Mouse (Mus musculus) forebrain, embryonic 11.5 days (tissue): Measurements from ENCODE around the gene Tff1. TPM values are rescaled to one million over a fixed set of nuclear protein-coding genes. Genes with fewer than 3 reads are reported as not detected.

Experiments
- ATAC-seq: fragments of 200-750 bp; cut with Nextera tagmentation; replicated peaks from 2 replicates; pipeline ENCODE4 v1.8.0; 2017; ENCODE audit warnings: moderate TSS enrichment; ENCODE audit not compliant: low FRiP score
- DNase-seq: peaks from one replicate; pipeline ENCODE4 v3.0.0-alpha.2; 2017; ENCODE audit warnings: low spot score
- H3K27ac ChIP-seq: fragments of 300-500 bp; sonication (generic); 2 replicates; pipeline ENCODE4 v1.5.1; 2014; ENCODE audit warnings: low read depth, low read length
- H3K27me3 ChIP-seq: fragments of 300-500 bp; sonication (generic); 2 replicates; pipeline ENCODE4 v1.6.1; 2014; ENCODE audit warnings: mild to moderate bottlenecking, low read length, mixed read lengths; ENCODE audit not compliant: control insufficient read depth, insufficient read depth
- H3K36me3 ChIP-seq: fragments of 300-500 bp; sonication (generic); 2 replicates; pipeline ENCODE4 v1.6.1; 2014; ENCODE audit warnings: mild to moderate bottlenecking, low read length, moderate library complexity, mixed read lengths; ENCODE audit not compliant: control insufficient read depth, insufficient read depth
- H3K4me1 ChIP-seq: fragments of 300-500 bp; sonication (generic); replicated peaks from 2 replicates; pipeline ENCODE4 v1.6.1; 2014; ENCODE audit warnings: low read length, mixed read lengths; ENCODE audit not compliant: control insufficient read depth, insufficient read depth
- H3K4me2 ChIP-seq: fragments of 300-500 bp; sonication (generic); 2 replicates; pipeline ENCODE4 v1.6.1; 2014; ENCODE audit warnings: low read depth, mild to moderate bottlenecking, low read length, moderate library complexity, mixed read lengths; ENCODE audit not compliant: severe bottlenecking
- H3K4me3 ChIP-seq: fragments of 300-500 bp; sonication (generic); 2 replicates; pipeline ENCODE4 v1.5.1; 2014; ENCODE audit warnings: low read depth, low read length
- H3K9ac ChIP-seq: fragments of 300-500 bp; sonication (generic); 2 replicates; pipeline ENCODE4 v1.6.1; 2014; ENCODE audit warnings: low read length
- H3K9me3 ChIP-seq: fragments of 300-500 bp; sonication (generic); 2 replicates; pipeline ENCODE4 v1.6.1; 2016; ENCODE audit warnings: low read length, mixed read lengths; ENCODE audit not compliant: control insufficient read depth
- WGBS: fragments of 180-500 bp; shearing (Covaris S2); extraction: QIAGEN DNeasy Blood & Tissue Kit; methylation state at CpG from one replicate; pipeline ENCODE4 v1.1.7; 2014; 5-methylcytosine and 5-hydroxymethylcytosine counted together
- polyA plus RNA-seq: library from polyadenylated mRNA; unstranded; fragments of >200 nt; fragmentation: Nextera tagmentation; extraction: Ambion mirVana; gene quantifications from 2 replicates; pipeline ENCODE4 v1.2.1, GENCODE M21; 2014

The Tff1 gene
- polyA plus RNA-seq, 1 experiment from 2014 or later = not detected

DNA sequence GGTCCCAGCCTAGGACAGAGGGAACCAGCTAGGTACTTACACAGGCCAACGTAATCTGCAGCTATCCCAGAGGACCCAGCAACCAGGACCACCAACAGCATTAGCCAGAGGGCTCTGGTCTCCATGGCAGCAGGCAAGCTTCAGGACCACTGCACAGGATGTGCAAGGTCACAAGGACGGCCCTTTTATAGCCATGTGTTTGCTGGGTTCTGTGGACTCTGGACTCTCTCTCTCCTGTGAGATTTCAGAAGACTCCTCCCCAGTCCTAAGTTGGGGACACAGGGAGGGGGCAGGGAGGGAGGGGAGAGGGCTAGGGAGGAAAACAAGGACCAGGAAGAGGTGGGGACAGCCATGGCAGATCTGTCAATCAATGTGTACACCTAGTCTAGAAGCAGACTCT is 35.6 kb downstream of the Tff1 start, which contains the start of gene Tff3:
Gene Tff3, minus strand, starts transcription at position 195 of the 400 bp plus-strand sequence.
- Histone ChIP-seq H3K4me3 (no peak within 1 kb of the TSS), H3K27ac (no peak within 1 kb of the TSS), H3K9me3 (no peaks in the 10 kb centered on the region), H3K4me2 (no peak within 1 kb of the TSS), H3K9ac (no peak within 1 kb of the TSS), H3K4me1 (no peaks in the 10 kb centered on the region; the same call in 1 of the 2 replicates), H3K27me3 (no peaks in the 10 kb centered on the region), H3K36me3 (no peaks in the 10 kb centered on the region)
- ATAC-seq (no peak), DNase-seq (no peak)
- 22% methylated on average over 2 of the region's 2 CpGs for WGBS

DNA sequence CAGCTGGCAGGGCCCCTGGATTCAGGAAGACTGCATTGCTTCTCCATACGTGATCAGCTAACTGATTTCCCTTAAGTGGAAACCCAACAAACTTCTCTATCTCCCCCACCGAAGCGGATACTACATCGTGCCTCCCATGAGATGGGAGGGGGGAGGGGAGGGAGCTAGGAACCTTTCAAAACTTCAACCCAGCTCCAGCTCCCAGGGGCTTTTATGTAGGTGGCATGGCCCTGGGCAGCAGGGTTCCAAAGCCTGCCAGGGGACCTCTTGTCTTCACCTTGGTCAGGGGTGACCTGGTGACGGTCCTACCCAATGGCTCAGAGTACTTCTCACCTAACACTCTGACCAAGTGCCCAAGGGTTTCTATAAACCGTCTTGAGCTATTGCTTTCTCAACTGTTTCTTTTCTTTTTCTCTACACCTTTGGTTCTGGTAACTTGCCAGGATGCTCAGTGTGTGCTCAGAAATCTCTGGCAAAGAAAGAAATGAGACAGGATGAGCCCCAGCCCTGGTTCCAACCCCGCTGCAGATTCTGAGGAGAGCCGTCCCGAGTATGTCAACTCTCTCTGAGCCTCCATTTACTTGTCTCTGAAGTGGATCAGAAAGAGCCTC is 36.3 kb downstream of the Tff1 start:
- H3K27ac ChIP-seq = no peak overlapping the region
- ATAC-seq (no peak), DNase-seq (no peak)
- H3K9ac ChIP-seq = no peak overlapping the region
- H3K27me3 ChIP-seq = no peaks in the 10 kb centered on the region
- no peak overlapping the region for H3K4me2 ChIP-seq
- H3K4me3 ChIP-seq = no peak overlapping the region
- no peaks in the 10 kb centered on the region; the same call in 1 of the 2 replicates for H3K4me1 ChIP-seq
- 88% methylated on average over 9 of the region's 9 CpGs for WGBS
- no peaks in the 10 kb centered on the region for H3K9me3 ChIP-seq
- no peaks in the 10 kb centered on the region for H3K36me3 ChIP-seq

DNA sequence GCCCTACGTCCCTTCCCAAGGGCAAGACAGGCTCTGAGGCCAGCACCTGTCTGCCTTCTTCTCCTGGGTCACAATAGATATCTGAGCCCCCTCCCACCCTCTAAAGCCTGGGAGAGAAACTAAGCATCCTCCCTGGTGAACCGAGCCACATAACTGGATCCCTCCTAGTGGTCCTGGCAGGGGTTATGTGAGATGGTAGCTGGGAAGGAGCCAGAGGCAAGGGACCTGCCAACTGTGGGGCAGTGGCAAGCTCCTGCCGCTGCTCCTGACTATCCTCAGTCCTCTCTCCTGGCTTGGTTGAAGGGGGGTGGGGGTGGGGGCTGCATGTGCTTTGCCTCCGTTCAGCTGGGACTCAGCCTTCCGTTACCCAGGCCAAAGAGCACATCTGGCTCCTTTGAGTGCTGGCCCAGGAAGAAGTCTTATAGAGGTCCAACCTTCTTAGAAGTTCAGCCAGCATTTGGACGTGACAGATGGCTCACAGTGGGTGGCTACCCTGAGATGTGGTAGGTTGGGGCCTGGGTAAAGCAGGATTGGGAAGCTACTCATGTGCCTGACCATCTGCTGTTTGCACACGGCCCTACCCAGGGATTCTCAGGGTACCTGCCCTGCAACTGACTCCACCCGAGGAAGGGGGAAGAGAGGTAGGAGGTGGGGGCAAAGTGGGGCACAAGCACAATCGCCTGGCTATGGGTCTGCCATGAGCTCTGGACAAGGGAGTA is 39.4 kb downstream of the Tff1 start:
- Histone ChIP-seq H3K9ac (no peak overlapping the region), H3K36me3 (no peaks in the 10 kb centered on the region), H3K4me1 (no peaks in the 10 kb centered on the region; the same call in 1 of the 2 replicates), H3K27ac (no peak overlapping the region), H3K4me2 (no peak overlapping the region), H3K4me3 (no peak overlapping the region), H3K9me3 (no peaks in the 10 kb centered on the region), H3K27me3 (no peaks in the 10 kb centered on the region)
- 0 out of 2 replicates have a peak, but pooled peaks have one; percentile 30 for ATAC-seq
- DNase-seq = no peak
- WGBS = 57% methylated on average over 9 of the region's 9 CpGs

DNA sequence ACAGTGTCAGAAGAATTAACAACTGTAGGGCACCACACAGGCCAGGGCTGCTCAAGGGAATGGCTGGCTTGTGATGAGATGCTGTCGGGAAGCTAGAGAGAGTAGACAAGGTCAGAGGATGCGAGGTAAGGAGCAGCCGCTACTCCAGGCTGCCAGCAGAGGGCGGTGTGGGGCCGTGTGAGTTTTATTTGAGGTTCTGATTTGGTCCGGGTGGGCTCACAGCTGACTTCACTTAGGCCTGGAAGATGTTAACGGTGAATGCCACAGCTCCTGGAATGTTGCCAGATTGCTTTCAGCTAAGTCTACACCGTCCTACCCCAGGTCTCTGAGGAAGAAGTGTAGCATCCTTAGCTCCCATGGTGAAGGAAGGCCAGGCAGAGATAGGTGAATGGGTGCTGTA is 43.1 kb downstream of the Tff1 start:
- DNase-seq = peak; percentile 89
- WGBS = 13% methylated on average over 8 of the region's 8 CpGs
- no peak overlapping the region for H3K27ac ChIP-seq
- no peak overlapping the region for H3K4me2 ChIP-seq
- no peak for ATAC-seq
- H3K9ac ChIP-seq = no peak overlapping the region
- no peaks in the 10 kb centered on the region for H3K27me3 ChIP-seq
- H3K4me3 ChIP-seq = no peak overlapping the region
- no peaks in the 10 kb centered on the region for H3K36me3 ChIP-seq
- peaks cover 3% of the 10 kb centered on the region; the same call in 1 of the 2 replicates for H3K4me1 ChIP-seq
- no peaks in the 10 kb centered on the region for H3K9me3 ChIP-seq

DNA sequence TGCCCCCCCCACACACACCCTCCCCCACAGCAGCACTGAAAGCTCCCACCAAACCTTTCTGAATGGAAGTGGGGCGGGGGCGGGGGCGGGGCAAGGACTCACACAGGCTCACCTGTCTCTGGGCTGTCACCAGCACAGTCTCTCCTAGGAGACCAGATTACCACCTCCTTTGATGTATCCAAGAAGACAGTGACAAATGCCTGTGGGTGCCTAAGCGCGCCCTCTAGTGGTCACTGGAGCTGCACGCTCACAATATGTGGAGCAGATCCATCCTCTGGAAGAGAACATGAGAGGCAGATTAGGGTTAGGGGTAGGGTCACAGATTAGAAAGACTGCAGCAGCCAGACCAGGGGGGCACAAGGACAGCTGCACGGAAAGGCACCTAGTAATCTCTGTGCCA is 45.6 kb downstream of the Tff1 start:
- Histone ChIP-seq H3K4me1 (0 out of 2 replicates have a peak, but pooled peaks cover 3% of the 10 kb centered on the region), H3K27me3 (no peaks in the 10 kb centered on the region), H3K9ac (no peak overlapping the region), H3K4me3 (no peak overlapping the region), H3K4me2 (no peak overlapping the region), H3K9me3 (no peaks in the 10 kb centered on the region), H3K27ac (no peak overlapping the region), H3K36me3 (no peaks in the 10 kb centered on the region)
- DNase-seq = peak; percentile 91
- ATAC-seq = peak; percentile 44; the same call in 1 of the 2 replicates
- 4% methylated on average over 7 of the region's 7 CpGs for WGBS

DNA sequence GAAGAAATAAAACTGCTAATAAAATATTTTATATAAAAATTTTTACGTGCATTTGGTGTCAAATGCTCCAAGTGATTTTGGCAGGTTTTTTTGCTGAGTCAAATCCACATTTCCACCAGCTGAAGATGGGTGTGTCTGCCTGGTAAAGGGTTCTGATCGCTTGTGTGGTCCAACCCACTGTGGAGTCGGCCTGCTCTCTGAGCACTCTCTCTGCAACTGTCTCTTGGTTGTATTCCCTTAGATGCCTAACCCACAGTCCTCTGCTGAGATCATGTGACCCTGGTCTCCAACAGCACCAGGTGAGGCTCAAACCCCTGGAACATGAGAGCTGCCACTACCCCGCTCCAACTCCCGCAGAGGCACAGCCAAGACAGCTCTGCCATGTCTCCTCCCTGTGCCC is 47.1 kb downstream of the Tff1 start:
- WGBS = 85% methylated on average over 5 of the region's 5 CpGs
- Histone ChIP-seq H3K27ac (no peak overlapping the region), H3K27me3 (no peaks in the 10 kb centered on the region), H3K4me3 (no peak overlapping the region), H3K9me3 (no peaks in the 10 kb centered on the region), H3K4me1 (peaks cover 11% of the 10 kb centered on the region), H3K36me3 (no peaks in the 10 kb centered on the region), H3K9ac (no peak overlapping the region), H3K4me2 (no peak overlapping the region)
- ATAC-seq (no peak), DNase-seq (no peak)

DNA sequence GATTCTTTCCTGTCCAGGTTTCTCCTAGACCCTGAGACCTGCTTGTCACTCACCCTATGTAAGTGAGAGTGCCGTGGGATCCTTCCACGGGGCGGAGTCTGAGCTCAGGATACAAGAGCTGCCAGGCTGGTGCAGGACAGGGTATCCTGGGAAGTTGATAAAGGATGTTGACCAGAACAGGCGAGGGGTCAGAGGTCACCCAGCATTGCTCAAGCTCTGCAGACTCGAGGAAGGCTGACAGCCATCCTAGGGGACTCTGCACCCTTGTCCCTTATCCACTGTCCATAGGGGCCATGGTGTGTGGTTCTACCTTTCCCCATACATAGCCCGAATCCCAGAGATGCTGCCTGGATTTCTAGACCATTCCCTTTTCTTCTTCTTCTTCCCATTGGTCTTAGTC is 49.0 kb downstream of the Tff1 start:
- Histone ChIP-seq H3K4me1 (peaks cover 11% of the 10 kb centered on the region), H3K36me3 (no peaks in the 10 kb centered on the region), H3K4me2 (no peak overlapping the region), H3K27me3 (no peaks in the 10 kb centered on the region), H3K9me3 (no peaks in the 10 kb centered on the region), H3K9ac (no peak overlapping the region), H3K4me3 (no peak overlapping the region), H3K27ac (no peak overlapping the region)
- no peak for DNase-seq
- no peak for ATAC-seq
- 78% methylated on average over 6 of the region's 6 CpGs for WGBS

DNA sequence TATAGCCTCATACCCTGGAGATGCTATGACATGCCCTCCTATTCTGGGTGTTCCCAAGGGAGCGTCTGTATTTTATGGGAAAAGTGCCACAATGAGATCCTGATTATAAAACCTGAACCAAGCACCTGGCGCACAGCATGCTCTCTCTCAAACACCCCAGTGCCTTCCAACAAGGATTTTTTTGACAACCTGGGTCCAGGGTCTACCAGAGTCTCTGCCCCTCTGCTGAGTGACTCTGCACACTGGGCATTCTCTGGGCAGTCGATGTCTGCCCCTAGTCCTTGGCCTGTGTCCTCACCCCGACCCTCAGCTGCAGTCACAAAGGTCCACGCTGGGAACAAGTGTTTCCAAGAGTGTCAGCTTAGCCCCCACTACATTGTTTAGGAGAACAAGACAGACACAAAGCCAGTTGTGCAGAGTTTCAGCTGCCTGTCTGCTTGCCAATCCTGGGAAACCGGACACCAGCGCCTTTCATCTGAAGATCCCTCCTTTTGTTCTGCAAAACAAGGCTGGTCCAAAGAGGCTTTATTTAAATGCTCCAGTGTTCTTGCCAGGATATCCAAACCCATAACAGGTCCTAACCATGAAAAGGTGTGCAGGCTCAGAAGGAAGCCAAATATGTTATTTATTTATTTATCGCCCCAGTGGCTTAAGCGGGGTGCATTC is 51.8 kb downstream of the Tff1 start:
- Histone ChIP-seq H3K9ac (no peak overlapping the region), H3K9me3 (no peaks in the 10 kb centered on the region), H3K27ac (no peak overlapping the region), H3K4me3 (no peak overlapping the region), H3K27me3 (no peaks in the 10 kb centered on the region), H3K4me2 (no peak overlapping the region), H3K4me1 (peaks cover 11% of the 10 kb centered on the region), H3K36me3 (no peaks in the 10 kb centered on the region)
- DNase-seq (no peak), ATAC-seq (no peak; the same call in 1 of the 2 replicates)
- 27% methylated on average over 9 of the region's 9 CpGs for WGBS
